Mouse (Mus musculus): ENCODE results near the gene Gm8229.
"Not testable (repeated sequence)": the region's sequence is repeated elsewhere in the genome, so short reads cannot be mapped to it uniquely, and the experiment has no call there.

Gm8229 gene

GRCm38 (mm10) chr14:44365057-44365456, at the start of gene Gm8229:
TSS of gene Gm8229 (plus strand) at chr14:44365357.
- not testable (repeated sequence) for DNase-seq (ENCODE audit: extremely low spot score, low read depth, low spot score)

GRCm38 (mm10) chr14:44338484-44338883, 26.7 kb upstream of the Gm8229 start, which contains the start of gene Gm5930:
TSS of gene Gm5930 (minus strand) at chr14:44338584.
- DNase-seq (ENCODE audit: extremely low spot score, low read depth, low spot score), result not testable (repeated sequence)

- DNase-seq (ENCODE audit: extremely low spot score, low read depth, low spot score), result not testable (repeated sequence)
These were observed 3.7 kb upstream of the Gm8229 start for GRCm38 (mm10) chr14:44361416-44361815.

- DNase-seq (ENCODE audit: extremely low spot score, low read depth, low spot score), result not testable (repeated sequence)
These were observed 2.9 kb upstream of the Gm8229 start for GRCm38 (mm10) chr14:44362301-44362700.

- not testable (repeated sequence) for DNase-seq (ENCODE audit: extremely low spot score, low read depth, low spot score)
These were observed 19.1 kb downstream of the Gm8229 start for GRCm38 (mm10) chr14:44384233-44384632.

GRCm38 (mm10) chr14:44410588-44410987, 45.4 kb downstream of the Gm8229 start, which contains the start of gene Gm3371:
TSS of gene Gm3371 (minus strand) at chr14:44410688.
- DNase-seq (ENCODE audit: extremely low spot score, low read depth, low spot score), result not testable (repeated sequence)

Data from hindlimb bud, embryonic 11.5 days (tissue).